Mouse (Mus musculus): Measurements from ENCODE around the gene Arl6ip6. TPM values are rescaled to one million over a fixed set of nuclear protein-coding genes. Genes with fewer than 3 reads are reported as not detected.

Gene Arl6ip6
- total and polyA plus RNA-seq, 3 experiments = 43.8 to 438 (median 53.1) TPM

- no peak for TF ChIP-seq ELF1 (IDR thresholded peaks at IDR 0.05; ENCODE audit: low read depth, low read length)
- TF ChIP-seq CTCF (IDR thresholded peaks at IDR 0.05 in 2 of 3, conservative IDR thresholded peaks at IDR 0.05 in 1 of 3; ENCODE audit: control insufficient read depth in 1 of 3, insufficient read depth in 1 of 3, low read depth in 2 of 3, low read length in 3 of 3, poor library complexity in 1 of 3, severe bottlenecking in 1 of 3) = no peak
- no peak for TF ChIP-seq ZC3H11A (IDR thresholded peaks at IDR 0.05; ENCODE audit: low read depth, low read length)
- no peak for TF ChIP-seq RCOR1 (IDR thresholded peaks at IDR 0.05; ENCODE audit: low read depth, low read length)
These were observed at the start of gene Arl6ip6 (continued) for GRCm38 (mm10) chr2:53191523-53192220.

GRCm38 (mm10) chr2:53146852-53147251 lies 44.7 kb upstream of the Arl6ip6 start:
- H3K27me3 ChIP-seq (ENCODE audit: control insufficient read depth in 1 of 2, insufficient read depth in 2 of 2, low read length in 2 of 2) = no peaks in the 10 kb centered on the region
- no peak overlapping the region for H3K4me3 ChIP-seq (ENCODE audit: control insufficient read depth in 1 of 2, insufficient read depth in 1 of 2, low read depth in 2 of 2, low read length in 2 of 2)
- no peaks in the 10 kb centered on the region for H3K4me1 ChIP-seq (ENCODE audit: control insufficient read depth in 1 of 2, insufficient read depth in 2 of 2, low read length in 2 of 2)
- H3K79me2 ChIP-seq (ENCODE audit: control insufficient read depth, insufficient read depth, low read length, poor library complexity) = no peaks in the 10 kb centered on the region
- H3K9me3 ChIP-seq (replicated peaks; ENCODE audit: insufficient read depth, low read length) = no peaks in the 10 kb centered on the region
- peaks cover 2 to 60% of the 10 kb centered on the region in 2 experiments; a peak in 2 of 4 replicates for H3K36me3 ChIP-seq (ENCODE audit: control insufficient read depth in 1 of 2, insufficient read depth in 2 of 2, low read length in 2 of 2)
- peak; percentile 25 for DNase-seq (ENCODE audit: low read depth, low spot score)
- H3K9ac ChIP-seq (ENCODE audit: control insufficient read depth, low read depth, low read length, poor library complexity, severe bottlenecking) = no peak overlapping the region
- H3K27ac ChIP-seq (ENCODE audit: control insufficient read depth, low read depth, low read length) = no peak overlapping the region
- TF ChIP-seq RAD21 (IDR thresholded peaks at IDR 0.05; ENCODE audit: low read depth, low read length) (no peak), SIN3A (IDR thresholded peaks at IDR 0.05; ENCODE audit: low read length) (no peak), CHD2 (IDR thresholded peaks at IDR 0.05; ENCODE audit: low read length) (no peak), NELFE (IDR thresholded peaks at IDR 0.05; ENCODE audit: low read depth, low read length) (no peak), JUND (IDR thresholded peaks at IDR 0.05; ENCODE audit: low read depth, low read length) (no peak), MYC (IDR thresholded peaks at IDR 0.05; ENCODE audit: low read depth, low read length) (no peak), POLR2A (IDR thresholded peaks at IDR 0.05; ENCODE audit: control insufficient read depth in 1 of 2, insufficient read depth in 1 of 2, low read depth in 1 of 2, low read length in 2 of 2, poor library complexity in 1 of 2) (no peak), NRF1 (IDR thresholded peaks at IDR 0.05; ENCODE audit: insufficient read depth, low read depth, low read length, poor library complexity, severe bottlenecking) (no peak), ETS1 (IDR thresholded peaks at IDR 0.05; ENCODE audit: low read depth, low read length) (no peak), BHLHE40 (IDR thresholded peaks at IDR 0.05; ENCODE audit: borderline replicate concordance, low read depth, low read length) (no peak), E2F4 (IDR thresholded peaks at IDR 0.05; ENCODE audit: borderline replicate concordance, low read depth, low read length) (no peak), HCFC1 (IDR thresholded peaks at IDR 0.05; ENCODE audit: low read depth, low read length) (no peak), TBP (IDR thresholded peaks at IDR 0.05; ENCODE audit: low read depth, low read length) (no peak)

- Histone ChIP-seq H3K9me3 (replicated peaks; ENCODE audit: insufficient read depth, low read length) (no peaks in the 10 kb centered on the region), H3K4me1 (ENCODE audit: control insufficient read depth in 1 of 2, insufficient read depth in 2 of 2, low read length in 2 of 2) (no peaks in the 10 kb centered on the region), H3K27ac (ENCODE audit: control insufficient read depth, low read depth, low read length) (no peak overlapping the region), H3K9ac (ENCODE audit: control insufficient read depth, low read depth, low read length, poor library complexity, severe bottlenecking) (no peak overlapping the region), H3K27me3 (ENCODE audit: control insufficient read depth in 1 of 2, insufficient read depth in 2 of 2, low read length in 2 of 2) (no peaks in the 10 kb centered on the region), H3K4me3 (ENCODE audit: control insufficient read depth in 1 of 2, insufficient read depth in 1 of 2, low read depth in 2 of 2, low read length in 2 of 2) (no peak overlapping the region), H3K79me2 (ENCODE audit: control insufficient read depth, insufficient read depth, low read length, poor library complexity) (no peaks in the 10 kb centered on the region), H3K36me3 (ENCODE audit: control insufficient read depth in 1 of 2, insufficient read depth in 2 of 2, low read length in 2 of 2) (peaks cover 0 to 37% of the 10 kb centered on the region in 2 experiments)
- DNase-seq (ENCODE audit: low read depth, low spot score) = no peak
- no peak for TF ChIP-seq MAX (IDR thresholded peaks at IDR 0.05; ENCODE audit: low read length)
- no peak for TF ChIP-seq KAT2A (conservative IDR thresholded peaks at IDR 0.05; ENCODE audit: low read depth, low read length)
- no peak for TF ChIP-seq BHLHE40 (IDR thresholded peaks at IDR 0.05; ENCODE audit: borderline replicate concordance, low read depth, low read length)
- no peak for TF ChIP-seq ZNF384 (IDR thresholded peaks at IDR 0.05; ENCODE audit: low read depth, low read length)
- no peak for TF ChIP-seq JUND (IDR thresholded peaks at IDR 0.05; ENCODE audit: low read depth, low read length)
- no peak for TF ChIP-seq RCOR1 (IDR thresholded peaks at IDR 0.05; ENCODE audit: low read depth, low read length)
- no peak for TF ChIP-seq MAFK (IDR thresholded peaks at IDR 0.05; ENCODE audit: borderline replicate concordance, low read depth, low read length)
- TF ChIP-seq MYC (IDR thresholded peaks at IDR 0.05; ENCODE audit: low read depth, low read length) = no peak
- no peak for TF ChIP-seq ELF1 (IDR thresholded peaks at IDR 0.05; ENCODE audit: low read depth, low read length)
- TF ChIP-seq CTCF (IDR thresholded peaks at IDR 0.05 in 2 of 3, conservative IDR thresholded peaks at IDR 0.05 in 1 of 3; ENCODE audit: control insufficient read depth in 1 of 3, insufficient read depth in 1 of 3, low read depth in 2 of 3, low read length in 3 of 3, poor library complexity in 1 of 3, severe bottlenecking in 1 of 3) = no peak
- no peak for TF ChIP-seq NRF1 (IDR thresholded peaks at IDR 0.05; ENCODE audit: insufficient read depth, low read depth, low read length, poor library complexity, severe bottlenecking)
- TF ChIP-seq CHD2 (IDR thresholded peaks at IDR 0.05; ENCODE audit: low read length) = no peak
- TF ChIP-seq ZMIZ1 (IDR thresholded peaks at IDR 0.05; ENCODE audit: low read depth, low read length) = no peak
- no peak for TF ChIP-seq POLR2AphosphoS5 (IDR thresholded peaks at IDR 0.05; ENCODE audit: borderline replicate concordance, low read depth, low read length)
- TF ChIP-seq RAD21 (IDR thresholded peaks at IDR 0.05; ENCODE audit: low read depth, low read length) = no peak
- no peak for TF ChIP-seq NELFE (IDR thresholded peaks at IDR 0.05; ENCODE audit: low read depth, low read length)
- no peak for TF ChIP-seq HCFC1 (IDR thresholded peaks at IDR 0.05; ENCODE audit: low read depth, low read length)
- no peak for TF ChIP-seq MYB (IDR thresholded peaks at IDR 0.05; ENCODE audit: low read depth, low read length)
- TF ChIP-seq ZKSCAN1 (IDR thresholded peaks at IDR 0.05; ENCODE audit: low read depth, low read length) = no peak
These were observed 17.6 kb upstream of the Arl6ip6 start for GRCm38 (mm10) chr2:53173966-53174365.

Measured in MEL (cell line).